Mouse (Mus musculus) lung, postnatal 25 days (tissue): ENCODE results near the gene Mthfsl.
"Not testable (repeated sequence)": the region's sequence is repeated elsewhere in the genome, so short reads cannot be mapped to it uniquely, and the experiment has no call there.

Experiments
- DNase-seq: peaks from one replicate; pipeline ENCODE4 v3.0.0; 2022; ENCODE audit warnings: low spot score

The Mthfsl gene

GRCm38 (mm10) chr9:88719989-88720537 is at the start of gene Mthfsl:
Mthfsl (minus strand) TSS chr9:88720296.
- DNase-seq = peak; percentile 54

DNA sequence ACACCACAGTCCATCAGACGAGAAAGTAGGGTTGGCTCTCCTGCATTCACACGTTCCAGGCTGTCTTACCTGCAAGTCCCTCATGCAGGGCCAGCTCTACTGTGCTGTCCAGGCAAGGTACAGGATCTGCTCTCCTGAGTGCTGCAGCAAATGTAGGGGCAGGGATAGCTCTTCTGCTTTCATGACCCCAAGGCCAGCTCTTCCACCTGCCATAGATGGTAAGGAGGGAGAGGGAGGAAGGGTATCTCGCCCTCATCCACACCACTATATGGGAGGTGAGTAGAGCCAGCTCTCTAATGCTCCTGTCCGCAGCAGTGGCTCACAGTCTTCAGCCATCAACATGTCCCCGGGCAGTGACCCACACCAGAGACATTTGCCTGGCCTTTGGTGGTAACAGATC is 49.4 kb upstream of the Mthfsl start:
- not testable (repeated sequence) for DNase-seq

- DNase-seq = peak; percentile 41
Measured at GRCm38 (mm10) chr9:88746687-88747086, 26.6 kb upstream of the Mthfsl start.

DNA sequence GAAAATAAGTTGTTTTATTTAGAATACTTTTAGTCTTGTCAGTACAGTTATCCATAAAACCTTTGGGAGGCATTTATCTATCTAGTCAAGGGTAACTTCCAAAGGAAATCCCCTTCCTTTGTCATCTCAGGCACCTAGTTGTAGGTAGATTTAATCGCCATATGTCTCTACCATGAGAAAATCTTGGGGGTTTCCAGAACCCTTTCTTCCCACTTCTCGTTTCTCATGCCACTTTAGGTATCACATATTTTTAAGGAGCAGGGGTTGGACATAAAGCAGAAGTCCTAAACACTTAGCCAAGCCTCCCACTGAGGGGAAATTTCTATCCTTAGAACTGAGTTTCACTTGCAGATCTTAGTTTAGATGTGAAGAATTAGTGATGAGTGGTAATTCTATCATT is 25.9 kb upstream of the Mthfsl start:
- DNase-seq = not testable (repeated sequence)

- not testable (repeated sequence) for DNase-seq
Measured at GRCm38 (mm10) chr9:88735289-88735688, 15.2 kb upstream of the Mthfsl start.

DNA sequence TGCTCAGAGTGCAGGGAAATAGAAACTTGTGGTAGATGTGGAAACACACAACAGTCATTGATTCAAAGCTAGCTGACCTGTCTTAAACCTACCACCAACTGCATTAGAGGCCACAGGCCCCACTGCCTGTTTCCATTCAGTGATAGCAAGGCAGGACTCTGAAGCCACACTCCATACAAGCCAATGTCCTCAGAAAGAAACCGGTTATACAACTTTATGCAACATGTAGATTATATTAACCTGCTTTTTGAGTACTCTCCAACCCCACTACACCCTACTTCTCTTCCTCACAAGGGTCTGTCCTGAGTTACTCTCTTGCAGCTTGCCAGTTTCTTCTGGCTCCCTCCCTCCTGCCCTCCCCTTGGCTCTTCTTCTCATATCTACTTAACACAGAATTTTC is 13.1 kb upstream of the Mthfsl start:
- peak; percentile 85 for DNase-seq

DNA sequence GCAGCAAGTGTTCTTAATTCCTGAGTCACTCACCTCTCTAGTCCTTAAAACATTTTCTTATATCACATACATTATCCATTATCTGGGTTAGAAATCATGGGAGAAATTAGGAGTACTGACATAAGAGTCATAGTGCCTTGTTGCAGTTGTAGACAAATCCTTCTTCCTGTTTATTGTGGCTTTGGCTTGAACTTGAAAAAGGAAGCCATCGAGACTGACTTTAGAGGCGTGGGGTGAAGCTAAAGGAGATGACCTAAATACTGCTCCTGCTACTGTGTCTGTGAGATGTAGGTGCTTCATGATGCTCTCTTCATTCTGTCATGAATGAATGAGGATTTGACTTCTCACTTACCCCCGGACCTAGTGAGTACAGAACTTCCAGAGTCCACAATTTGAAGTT is 12.2 kb upstream of the Mthfsl start:
- DNase-seq = not testable (repeated sequence)

DNA sequence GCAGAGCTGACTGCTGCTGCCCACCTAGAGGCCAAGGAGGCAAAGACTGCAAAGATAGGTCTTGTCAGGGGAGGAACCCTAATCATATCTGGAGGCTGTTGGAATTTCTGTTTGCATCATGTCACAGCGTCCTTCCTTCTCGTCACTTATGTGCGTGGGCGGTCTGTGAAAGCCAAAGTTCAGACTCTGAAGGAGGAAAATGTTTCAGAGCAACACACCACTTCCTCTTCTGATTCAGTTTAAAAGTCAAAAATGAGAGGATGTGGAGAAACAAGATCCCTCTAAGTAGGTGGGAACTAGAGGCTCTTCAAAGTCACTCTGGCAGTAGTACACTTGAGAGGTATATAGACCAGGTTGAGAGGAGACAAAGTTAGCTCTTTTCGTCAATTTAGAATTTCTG is 11.6 kb upstream of the Mthfsl start, which contains the start of gene Bcl2a1d:
Gene Bcl2a1d, minus strand, starts transcription at position 187 of the 400 bp plus-strand sequence.
- peak; percentile 41 for DNase-seq

- not testable (repeated sequence) for DNase-seq
Measured at GRCm38 (mm10) chr9:88728311-88728710, 8.2 kb upstream of the Mthfsl start.

DNA sequence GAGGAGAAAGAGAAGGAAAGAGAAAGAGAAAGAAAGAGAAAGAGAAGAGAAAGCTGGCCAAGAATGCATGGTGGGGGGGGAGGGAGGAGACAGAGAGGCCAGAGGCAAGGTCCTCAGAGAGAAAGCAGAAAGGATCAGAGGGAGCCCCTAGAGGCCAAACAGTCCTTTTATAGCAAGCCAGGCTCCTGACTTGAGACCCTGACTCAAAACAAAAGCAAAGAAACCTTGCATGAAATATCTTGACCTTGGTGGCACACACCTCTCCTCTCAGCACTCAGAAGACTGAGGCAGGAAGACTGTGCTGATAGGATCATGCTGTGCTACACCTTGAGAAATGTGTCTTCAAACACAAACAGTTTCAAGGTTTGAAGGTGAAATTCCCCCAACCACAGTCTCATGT is 1.5 kb upstream of the Mthfsl start:
- DNase-seq = not testable (repeated sequence)

GRCm38 (mm10) chr9:88719073-88719921 is 799 bp downstream of the Mthfsl start:
- not testable (repeated sequence) for DNase-seq

- not testable (repeated sequence) for DNase-seq
Measured at GRCm38 (mm10) chr9:88718593-88718992, 1.5 kb downstream of the Mthfsl start.

GRCm38 (mm10) chr9:88718140-88718539 is 2.0 kb downstream of the Mthfsl start:
- peak; percentile 60 for DNase-seq

- DNase-seq = not testable (repeated sequence)
Measured at GRCm38 (mm10) chr9:88714515-88714914, 5.6 kb downstream of the Mthfsl start.

DNA sequence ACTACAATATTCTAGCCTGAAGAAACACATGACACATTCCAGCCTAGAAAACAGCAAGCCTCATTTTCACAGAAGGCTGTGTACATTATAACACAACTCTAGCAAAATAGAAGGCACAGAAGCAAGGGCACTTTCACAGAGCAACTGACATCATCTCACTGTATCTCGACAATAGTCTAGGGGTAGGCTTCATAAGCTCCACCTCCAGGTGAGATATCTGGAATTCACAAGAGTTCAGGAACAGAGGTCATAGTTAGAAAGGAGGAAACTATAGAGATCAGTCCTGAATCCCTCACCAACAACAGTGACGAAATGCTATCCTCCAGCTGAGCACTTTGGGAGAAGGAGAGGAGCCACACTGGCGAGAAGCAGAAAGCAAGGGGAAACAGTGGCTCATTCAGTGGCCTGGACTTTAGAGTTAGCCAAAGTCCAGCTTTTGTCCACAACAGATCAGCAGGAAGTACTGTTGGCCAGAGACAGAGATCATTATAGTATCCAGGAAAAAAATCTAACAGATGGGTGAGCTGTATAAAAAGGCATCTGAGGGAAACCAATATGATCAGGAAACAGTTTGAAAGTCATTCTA is 7.8 kb downstream of the Mthfsl start:
- DNase-seq = not testable (repeated sequence)

- not testable (repeated sequence) for DNase-seq
Measured at GRCm38 (mm10) chr9:88710910-88711438, 9.1 kb downstream of the Mthfsl start.

DNA sequence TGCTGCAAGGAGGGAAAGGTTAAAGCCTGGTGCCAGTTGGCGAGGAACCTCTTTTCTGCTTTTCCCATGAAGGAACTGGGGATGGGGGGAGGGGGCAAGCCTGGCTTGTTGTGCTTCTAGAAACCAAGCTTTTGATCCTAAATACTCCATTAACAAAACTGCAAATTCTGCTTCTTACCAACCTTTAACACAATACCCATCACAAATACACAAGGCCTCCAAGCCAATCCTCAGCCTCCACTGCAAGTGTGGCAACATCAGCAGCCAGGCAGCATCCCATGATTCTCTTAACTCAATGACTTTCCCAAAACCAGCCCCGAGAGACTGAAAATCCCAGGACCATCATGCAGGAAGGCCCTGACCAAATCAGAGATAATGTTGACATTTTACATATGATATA is 9.7 kb downstream of the Mthfsl start:
- DNase-seq = not testable (repeated sequence)

- not testable (repeated sequence) for DNase-seq
Measured at GRCm38 (mm10) chr9:88709794-88710193, 10.3 kb downstream of the Mthfsl start.

DNA sequence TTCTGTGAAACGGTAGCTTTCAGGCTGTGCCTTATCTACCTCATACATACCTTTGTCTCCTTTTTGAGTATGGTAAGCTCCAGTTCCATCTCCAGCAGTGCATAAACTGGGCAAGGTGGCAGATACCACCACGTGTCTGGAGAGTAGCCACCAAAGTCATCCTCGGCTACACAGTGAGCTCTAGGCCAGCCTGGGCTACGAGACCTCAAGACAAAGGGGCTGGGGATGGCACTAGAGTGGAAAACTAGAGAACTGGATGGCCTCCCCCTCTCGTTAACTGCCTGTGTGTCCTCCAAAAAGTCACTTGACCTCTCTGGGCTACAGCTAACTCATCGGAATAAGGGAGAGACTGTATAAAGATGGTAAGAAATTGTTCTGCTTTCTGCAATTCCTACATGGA is 10.8 kb downstream of the Mthfsl start:
- no peak for DNase-seq

DNA sequence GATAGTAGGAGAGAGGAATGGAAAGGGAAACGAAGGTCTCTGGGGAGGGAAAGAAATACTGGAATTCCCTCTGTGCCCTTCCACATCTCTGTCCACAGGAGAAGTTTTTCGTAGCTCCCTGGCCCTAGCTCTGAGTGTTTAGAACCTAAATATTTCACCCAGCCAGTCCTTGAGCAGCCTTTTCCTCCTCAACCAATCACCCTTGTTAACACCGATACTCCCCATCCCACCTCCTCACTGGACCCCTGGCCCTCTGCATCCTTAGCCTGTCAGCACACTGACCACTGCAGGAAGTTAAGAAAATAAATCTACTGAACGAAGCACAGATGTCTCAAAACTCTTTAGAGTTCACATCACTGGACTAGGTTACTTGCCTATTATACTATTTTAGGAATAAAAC is 13.4 kb downstream of the Mthfsl start:
- no peak for DNase-seq

DNA sequence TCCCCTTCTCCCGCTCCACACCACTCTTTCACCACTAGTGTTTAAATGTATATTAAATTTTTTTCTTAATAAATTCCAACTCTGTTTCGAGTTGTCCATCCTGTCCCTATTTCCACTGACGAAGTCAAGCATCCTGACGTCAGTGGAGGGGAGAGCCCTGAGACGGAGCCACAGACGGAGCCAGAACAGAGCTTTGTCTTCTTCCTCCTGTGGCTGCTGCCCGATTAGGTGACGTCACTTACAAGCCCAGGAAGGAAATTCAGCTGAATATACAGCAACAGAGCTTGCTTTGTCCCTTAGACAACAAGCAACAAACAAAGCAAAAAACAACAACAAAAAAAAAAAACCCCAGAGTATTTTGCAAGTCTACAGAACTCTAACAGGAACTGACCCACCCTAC is 14.9 kb downstream of the Mthfsl start:
- not testable (repeated sequence) for DNase-seq

DNA sequence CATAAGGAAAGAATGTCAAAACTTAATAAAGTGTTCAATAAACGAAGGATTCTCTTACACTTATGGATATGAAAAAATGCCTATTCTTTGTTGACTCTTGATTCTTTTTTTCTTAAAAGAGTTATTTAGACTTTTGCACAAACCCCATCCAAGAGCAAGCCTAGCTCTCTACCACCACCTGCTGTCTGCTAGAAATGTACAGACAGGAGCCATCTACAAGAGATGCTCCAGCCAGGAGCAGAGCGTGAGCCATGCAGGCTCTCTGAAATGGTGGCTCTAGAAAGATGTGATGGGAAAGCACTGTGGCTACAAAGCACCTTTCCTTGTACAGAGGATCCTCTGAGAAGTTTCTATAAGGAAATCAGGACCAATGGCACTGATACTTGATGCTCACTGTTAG is 21.4 kb downstream of the Mthfsl start:
- DNase-seq = not testable (repeated sequence)

- not testable (repeated sequence) for DNase-seq
Measured at GRCm38 (mm10) chr9:88691307-88691706, 28.8 kb downstream of the Mthfsl start.
